Mouse (Mus musculus) layer of hippocampus, adult 6 months (tissue): ENCODE measurements around the gene Slc30a7. TPM values are rescaled to one million over a fixed set of nuclear protein-coding genes. Genes with fewer than 3 reads are reported as not detected.

Experiments used
- long read RNA-seq, 2 experiments: library from polyadenylated mRNA; unstranded; transcript quantifications; one replicate each; pipeline ENCODE4 v2.0.0; 2019 to 2020
- microRNA-seq: library from miRNA; unstranded; fragments of <30 nt; microRNA quantifications from one replicate; pipeline ENCODE4 v1.2.0, GENCODE M21; 2020
- polyA plus RNA-seq: library from polyadenylated mRNA; unstranded; fragments of <200 nt; fragmentation: Nextera tagmentation; gene quantifications from 2 replicates; pipeline ENCODE4 v1.2.3, GENCODE M21; 2021

The Slc30a7 gene
- polyA plus RNA-seq = 8.7 and 9.7 TPM in 2 replicates
- long read RNA-seq, experiment 1, full-length matches to known transcripts = 8 of 14 reads
- long read RNA-seq, experiment 1, partial matches to known transcripts = 0 of 14 reads
- long read RNA-seq, experiment 1, other reads (novel, unspliced or antisense) = 6 of 14 reads
- long read RNA-seq, experiment 2, full-length matches to known transcripts = 22 of 33 reads
- long read RNA-seq, experiment 2, partial matches to known transcripts = 0 of 33 reads
- long read RNA-seq, experiment 2, other reads (novel, unspliced or antisense) = 11 of 33 reads

GRCm38 (mm10) chr3:116006978-116007940 lies at the start of gene Slc30a7, which contains the start of gene Extl2:
Slc30a7 (minus strand) TSS chr3:116007406.
Extl2 (plus strand) TSS chr3:116007462.

Small RNAs within 50 kb of the gene (microRNA-seq; reads per million reads assigned to microRNA genes)
- gene Mir669n = not detected

Other genes with a start within 250 kb of the Slc30a7 start
- 15.8 and 17.4 TPM in 2 replicates for gene Dph5, start 119.6 kb downstream of the Slc30a7 start, polyA plus RNA-seq
- gene Extl2, start 56 bp upstream of the Slc30a7 start, polyA plus RNA-seq = 72.3 and 76.7 TPM in 2 replicates
- 12.5 and 19.2 TPM in 2 replicates for gene Vcam1, start 122.3 kb upstream of the Slc30a7 start, polyA plus RNA-seq
- gene Gpr88, start 246.1 kb upstream of the Slc30a7 start, polyA plus RNA-seq = 4.0 and 6.1 TPM in 2 replicates